Mouse (Mus musculus): Measurements from ENCODE around the gene Rps18. TPM values are rescaled to one million over a fixed set of nuclear protein-coding genes. Genes with fewer than 3 reads are reported as not detected.

Gene Rps18
- total and polyA plus RNA-seq, 2 experiments from 2014 or later = 845 to 1,548 TPM

DNA sequence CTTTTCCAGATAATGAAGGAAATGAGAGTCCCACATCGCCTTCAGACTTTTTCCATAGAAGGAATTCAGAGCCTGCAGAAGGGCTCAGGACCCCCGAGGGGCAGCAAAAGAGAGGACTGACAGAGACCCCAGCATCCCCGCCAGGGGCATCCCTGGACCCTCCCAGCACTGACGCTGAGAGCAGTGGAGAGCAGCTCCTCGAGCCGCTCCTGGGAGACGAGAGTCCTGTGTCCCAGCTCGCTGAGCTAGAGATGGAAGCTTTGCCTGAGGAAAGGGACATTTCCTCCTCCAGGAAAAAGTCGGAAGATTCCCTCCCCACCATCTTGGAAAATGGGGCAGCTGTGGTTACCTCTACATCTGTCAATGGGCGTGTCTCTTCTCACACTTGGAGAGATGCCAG, 42.5 kb downstream of the Rps18 start:
- H3K27me3 ChIP-seq (ENCODE audit: control insufficient read depth, insufficient read depth, low read length) = no peaks in the 10 kb centered on the region
- ATAC-seq (ENCODE audit: insufficient read depth, low read depth) = no peak
- H3K9ac ChIP-seq (replicated peaks; ENCODE audit: low read depth, low read length) = no peak overlapping the region
- no peak overlapping the region for H3K4me3 ChIP-seq (ENCODE audit: low read depth, low read length)
- TF ChIP-seq CTCF (IDR thresholded peaks at IDR 0.05; ENCODE audit: low read depth) (no peak), EP300 (IDR thresholded peaks at IDR 0.05; ENCODE audit: low read depth) (no peak)
- no peak overlapping the region for H3K27ac ChIP-seq (ENCODE audit: low read depth)
- H3K9me3 ChIP-seq (replicated peaks; ENCODE audit: control insufficient read depth, low read length) = no peaks in the 10 kb centered on the region
- H3K4me2 ChIP-seq (ENCODE audit: low read depth, low read length) = no peak overlapping the region
- DNase-seq (ENCODE audit: low spot score) = no peak
- peaks cover 45% of the 10 kb centered on the region for H3K36me3 ChIP-seq (replicated peaks; ENCODE audit: control insufficient read depth, insufficient read depth, low read length)
- H3K4me1 ChIP-seq (ENCODE audit: control insufficient read depth, insufficient read depth) = peaks cover 9% of the 10 kb centered on the region
- WGBS = 86% methylated on average over 10 of the region's 10 CpGs

DNA sequence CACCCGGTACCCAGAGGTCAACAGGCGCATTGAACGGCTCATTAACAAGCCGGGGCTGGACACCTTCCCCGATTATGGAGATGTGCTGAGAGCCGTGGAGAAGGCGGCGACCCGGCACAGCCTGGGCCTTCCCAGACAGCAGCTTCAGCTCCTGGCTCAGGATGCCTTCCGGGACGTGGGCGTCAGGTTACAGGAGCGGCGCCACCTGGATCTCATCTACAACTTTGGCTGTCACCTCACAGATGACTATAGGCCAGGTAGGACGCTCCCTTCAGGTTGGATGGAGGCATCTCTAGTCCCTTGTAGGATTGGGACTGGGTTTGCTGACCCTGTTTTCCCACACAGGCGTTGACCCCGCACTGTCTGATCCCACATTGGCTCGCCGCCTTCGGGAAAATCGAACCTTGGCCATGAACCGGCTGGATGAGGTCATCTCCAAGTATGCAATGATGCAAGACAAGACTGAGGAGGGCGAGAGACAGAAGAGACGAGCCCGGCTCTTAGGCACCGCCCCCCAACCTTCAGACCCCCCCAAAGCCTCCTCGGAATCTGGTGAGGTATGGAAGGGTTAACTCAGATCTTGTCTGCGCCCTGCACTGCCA, 43.9 kb downstream of the Rps18 start:
- TF ChIP-seq CTCF (IDR thresholded peaks at IDR 0.05; ENCODE audit: low read depth) = no peak
- ATAC-seq (ENCODE audit: insufficient read depth, low read depth) (no peak), DNase-seq (ENCODE audit: low spot score) (no peak)
- peaks cover 45% of the 10 kb centered on the region for H3K36me3 ChIP-seq (replicated peaks; ENCODE audit: control insufficient read depth, insufficient read depth, low read length)
- H3K27me3 ChIP-seq (ENCODE audit: control insufficient read depth, insufficient read depth, low read length) = no peaks in the 10 kb centered on the region
- no peak overlapping the region for H3K4me2 ChIP-seq (ENCODE audit: low read depth, low read length)
- H3K9me3 ChIP-seq (replicated peaks; ENCODE audit: control insufficient read depth, low read length) = no peaks in the 10 kb centered on the region
- H3K9ac ChIP-seq (replicated peaks; ENCODE audit: low read depth, low read length) = no peak overlapping the region
- no peak overlapping the region for H3K4me3 ChIP-seq (ENCODE audit: low read depth, low read length)
- WGBS = 88% methylated on average over 28 of the region's 28 CpGs
- peaks cover 12% of the 10 kb centered on the region for H3K4me1 ChIP-seq (ENCODE audit: control insufficient read depth, insufficient read depth)
- H3K27ac ChIP-seq (ENCODE audit: low read depth) = no peak overlapping the region

DNA sequence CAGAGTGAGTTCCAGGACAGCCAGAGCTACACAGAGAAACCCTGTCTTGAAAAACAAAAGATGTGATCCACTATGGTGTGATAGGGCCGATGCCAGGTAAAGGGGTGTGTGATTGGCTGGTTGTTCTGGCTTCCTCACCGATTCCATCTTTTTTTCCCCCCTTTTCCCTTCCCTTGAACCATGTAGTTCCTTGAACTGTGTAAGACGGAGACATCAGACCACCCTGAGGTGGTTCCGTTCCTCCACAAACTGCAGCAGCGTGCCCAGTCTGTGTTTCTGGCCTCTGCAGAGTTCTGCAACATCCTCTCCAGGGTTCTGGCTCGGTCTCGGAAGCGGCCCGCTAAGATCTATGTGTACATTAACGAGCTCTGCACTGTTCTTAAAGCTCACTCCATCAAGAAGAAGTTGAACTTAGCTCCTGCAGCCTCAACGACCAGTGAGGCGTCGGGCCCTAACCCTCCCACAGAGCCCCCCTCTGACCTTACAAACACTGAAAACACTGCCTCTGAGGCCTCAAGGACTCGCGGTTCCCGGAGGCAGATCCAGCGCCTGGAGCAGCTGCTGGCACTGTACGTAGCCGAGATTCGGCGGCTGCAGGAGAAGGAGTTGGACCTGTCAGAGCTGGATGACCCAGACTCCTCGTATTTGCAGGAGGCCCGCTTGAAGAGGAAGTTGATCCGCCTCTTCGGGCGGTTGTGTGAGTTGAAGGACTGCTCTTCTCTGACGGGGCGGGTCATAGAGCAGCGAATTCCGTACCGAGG, 44.6 kb downstream of the Rps18 start:
- TF ChIP-seq EP300 (IDR thresholded peaks at IDR 0.05; ENCODE audit: low read depth) = no peak
- no peaks in the 10 kb centered on the region for H3K27me3 ChIP-seq (ENCODE audit: control insufficient read depth, insufficient read depth, low read length)
- WGBS = 92% methylated on average over 31 of the region's 31 CpGs
- DNase-seq (ENCODE audit: low spot score) = no peak
- peaks cover 8% of the 10 kb centered on the region for H3K4me1 ChIP-seq (ENCODE audit: control insufficient read depth, insufficient read depth)
- H3K36me3 ChIP-seq (replicated peaks; ENCODE audit: control insufficient read depth, insufficient read depth, low read length) = peaks cover 45% of the 10 kb centered on the region
- H3K9me3 ChIP-seq (replicated peaks; ENCODE audit: control insufficient read depth, low read length) = no peaks in the 10 kb centered on the region
- ATAC-seq (ENCODE audit: insufficient read depth, low read depth) = no peak
- H3K27ac ChIP-seq (ENCODE audit: low read depth) = no peak overlapping the region
- H3K9ac ChIP-seq (replicated peaks; ENCODE audit: low read depth, low read length) = no peak overlapping the region
- H3K4me2 ChIP-seq (ENCODE audit: low read depth, low read length) = no peak overlapping the region
- H3K4me3 ChIP-seq (ENCODE audit: low read depth, low read length) = no peak overlapping the region

DNA sequence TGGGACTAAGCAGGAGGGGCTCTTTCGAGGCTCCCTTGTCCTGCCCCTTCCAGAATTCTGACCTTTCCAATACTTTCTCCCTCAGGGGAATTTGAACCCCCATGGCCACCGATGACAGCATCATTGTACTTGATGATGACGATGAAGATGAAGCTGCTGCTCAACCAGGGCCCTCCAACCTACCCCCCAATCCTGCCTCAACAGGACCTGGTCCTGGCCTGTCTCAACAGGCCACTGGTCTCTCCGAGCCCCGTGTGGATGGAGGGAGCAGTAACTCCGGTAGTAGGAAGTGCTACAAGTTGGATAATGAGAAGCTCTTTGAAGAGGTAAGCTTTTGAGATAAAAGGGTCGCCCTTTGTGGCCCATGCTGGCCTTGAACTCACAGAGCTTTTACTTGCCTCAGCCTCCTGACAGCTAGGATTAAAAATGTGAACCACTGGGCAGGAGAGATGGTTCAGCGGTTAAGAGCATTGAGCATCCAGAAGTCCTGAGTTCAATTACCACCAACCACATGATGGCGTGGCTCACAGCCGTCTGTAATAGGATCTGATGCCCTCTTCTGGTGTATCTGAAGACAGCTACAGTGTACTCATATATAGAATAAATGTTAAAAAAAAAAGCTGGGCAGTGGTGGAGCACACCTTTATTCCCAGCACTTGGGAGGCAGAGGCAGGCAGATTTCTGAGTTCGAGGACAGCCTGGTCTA, 45.3 kb downstream of the Rps18 start:
- peak overlapping the region; percentile 96 for H3K27ac ChIP-seq (ENCODE audit: low read depth)
- WGBS = 39% methylated on average over 11 of the region's 11 CpGs
- peak overlapping the region; percentile 84; the same call in 1 of the 2 replicates for H3K9ac ChIP-seq (replicated peaks; ENCODE audit: low read depth, low read length)
- no peaks in the 10 kb centered on the region for H3K27me3 ChIP-seq (ENCODE audit: control insufficient read depth, insufficient read depth, low read length)
- ATAC-seq (ENCODE audit: insufficient read depth, low read depth) (no peak), DNase-seq (ENCODE audit: low spot score) (no peak)
- peaks cover 45% of the 10 kb centered on the region for H3K36me3 ChIP-seq (replicated peaks; ENCODE audit: control insufficient read depth, insufficient read depth, low read length)
- no peaks in the 10 kb centered on the region for H3K9me3 ChIP-seq (replicated peaks; ENCODE audit: control insufficient read depth, low read length)
- H3K4me1 ChIP-seq (ENCODE audit: control insufficient read depth, insufficient read depth) = peaks cover 8% of the 10 kb centered on the region
- no peak for TF ChIP-seq EP300 (IDR thresholded peaks at IDR 0.05; ENCODE audit: low read depth)
- TF ChIP-seq CTCF (IDR thresholded peaks at IDR 0.05; ENCODE audit: low read depth) = no peak
- H3K4me3 ChIP-seq (ENCODE audit: low read depth, low read length) = peak overlapping the region; percentile 93
- peak overlapping the region; percentile 83 for H3K4me2 ChIP-seq (ENCODE audit: low read depth, low read length)

DNA sequence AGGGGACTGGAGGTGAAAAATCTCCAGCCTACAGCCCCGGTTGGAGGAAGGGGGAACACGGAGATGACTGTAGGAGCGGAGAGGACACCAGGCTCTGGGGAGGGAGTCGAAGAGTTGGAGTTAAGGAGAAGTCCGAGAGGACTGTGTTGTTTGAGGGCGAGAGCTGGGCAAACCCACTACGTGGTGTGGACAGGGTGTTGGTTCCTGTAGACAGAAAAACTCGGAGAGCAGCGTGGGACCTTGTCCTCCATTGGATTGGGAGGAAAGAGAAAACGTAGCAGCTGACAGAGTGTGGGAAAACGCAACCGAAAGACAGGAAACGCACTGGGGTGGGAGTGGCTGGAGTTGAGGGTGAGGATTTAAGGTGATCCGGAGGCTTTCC, 45.9 kb downstream of the Rps18 start:
- peak overlapping the region; percentile 96 for H3K27ac ChIP-seq (ENCODE audit: low read depth)
- ATAC-seq (ENCODE audit: insufficient read depth, low read depth) = no peak
- DNase-seq (ENCODE audit: low spot score) = peak; percentile 21
- H3K36me3 ChIP-seq (replicated peaks; ENCODE audit: control insufficient read depth, insufficient read depth, low read length) = peaks cover 41% of the 10 kb centered on the region
- under 1% methylated on average over 14 of the region's 14 CpGs for WGBS
- peak overlapping the region; percentile 83 for H3K4me2 ChIP-seq (ENCODE audit: low read depth, low read length)
- peaks cover 8% of the 10 kb centered on the region for H3K4me1 ChIP-seq (ENCODE audit: control insufficient read depth, insufficient read depth)
- H3K9me3 ChIP-seq (replicated peaks; ENCODE audit: control insufficient read depth, low read length) = no peaks in the 10 kb centered on the region
- no peak for TF ChIP-seq EP300 (IDR thresholded peaks at IDR 0.05; ENCODE audit: low read depth)
- TF ChIP-seq CTCF (IDR thresholded peaks at IDR 0.05; ENCODE audit: low read depth) = no peak
- H3K4me3 ChIP-seq (ENCODE audit: low read depth, low read length) = peak overlapping the region; percentile 93
- no peaks in the 10 kb centered on the region for H3K27me3 ChIP-seq (ENCODE audit: control insufficient read depth, insufficient read depth, low read length)
- H3K9ac ChIP-seq (replicated peaks; ENCODE audit: low read depth, low read length) = peak overlapping the region; percentile 84

Data from heart, postnatal 0 days (tissue).